Mouse (Mus musculus) testis, postnatal 14 days (tissue): ENCODE data around the gene Dagla.

Source experiments
- DNase-seq: peaks from one replicate; pipeline ENCODE4 v3.0.0; 2021; ENCODE audit warnings: low spot score

Dagla gene

GRCm38 (mm10) chr19:10198286-10198685 lies 106.4 kb downstream of the Dagla start:
- DNase-seq, result no peak

- no peak for DNase-seq
Measured at GRCm38 (mm10) chr19:10197130-10197529, 107.5 kb downstream of the Dagla start.
